Mouse (Mus musculus): ENCODE measurements around the gene Ankrd13b. TPM values are rescaled to one million over a fixed set of nuclear protein-coding genes. Genes with fewer than 3 reads are reported as not detected.

Gene Ankrd13b
- polyA plus RNA-seq, 1 experiment from 2014 or later: 50.7 TPM

DNA sequence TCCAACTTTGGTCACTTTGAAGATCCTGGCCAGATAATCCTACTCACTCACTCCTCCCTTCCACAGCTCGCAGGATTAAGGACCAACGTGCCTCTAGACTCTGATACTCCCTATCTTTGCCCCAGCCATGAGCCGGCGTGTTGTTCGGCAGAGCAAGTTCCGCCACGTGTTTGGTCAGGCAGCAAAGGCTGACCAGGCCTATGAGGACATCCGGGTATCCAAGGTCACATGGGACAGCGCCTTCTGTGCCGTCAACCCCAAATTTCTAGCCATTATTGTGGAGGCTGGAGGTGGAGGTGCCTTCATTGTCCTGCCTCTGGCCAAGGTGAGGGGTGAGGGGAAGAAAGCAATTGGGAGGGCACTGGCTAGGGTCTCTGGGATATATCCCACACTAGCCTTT lies 25.7 kb downstream of the Ankrd13b start:
- no peak overlapping the region for H3K4me3 ChIP-seq

DNA sequence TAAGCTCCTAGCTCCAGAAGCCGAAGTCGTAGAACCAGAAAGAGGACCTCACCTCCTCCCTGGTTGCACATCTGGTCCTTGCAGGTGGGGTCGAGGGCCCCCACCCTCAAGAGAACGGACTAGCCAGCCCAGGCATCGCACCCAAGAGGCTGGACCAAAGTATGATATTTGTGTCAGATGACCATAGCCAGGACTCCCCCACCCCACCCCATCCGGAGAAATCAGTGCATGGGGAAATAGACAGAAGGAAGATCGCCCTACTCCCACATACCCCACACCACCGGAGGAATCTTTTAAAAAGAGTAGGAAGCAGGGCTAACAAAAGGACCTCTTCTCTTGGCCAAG lies 26.4 kb downstream of the Ankrd13b start:
- Histone ChIP-seq H3K4me1 (replicated peaks) (peaks cover 23% of the 10 kb centered on the region), H3K4me2 (peak overlapping the region; percentile 100), H3K27me3 (peaks cover 45% of the 10 kb centered on the region), H3K9ac (peak overlapping the region; percentile 53; the same call in 1 of the 2 replicates), H3K4me3 (peak overlapping the region; percentile 60), H3K36me3 (no peaks in the 10 kb centered on the region), H3K9me3 (no peaks in the 10 kb centered on the region), H3K27ac (replicated peaks) (no peak overlapping the region)
- 51% methylated on average over 8 of the region's 8 CpGs for WGBS
- no peak for ATAC-seq (ENCODE audit: low FRiP score, low read depth)

More for the DNA sequence above, 25.7 kb downstream of the Ankrd13b start:
- WGBS: 79% methylated on average over 10 of the region's 10 CpGs
- H3K36me3 ChIP-seq: no peaks in the 10 kb centered on the region
- no peak overlapping the region for H3K27ac ChIP-seq (replicated peaks)
- H3K4me2 ChIP-seq: no peak overlapping the region
- peaks cover 45% of the 10 kb centered on the region for H3K27me3 ChIP-seq
- peaks cover 23% of the 10 kb centered on the region for H3K4me1 ChIP-seq (replicated peaks)
- H3K9ac ChIP-seq: no peak overlapping the region
- no peaks in the 10 kb centered on the region for H3K9me3 ChIP-seq
- no peak for ATAC-seq (ENCODE audit: low FRiP score, low read depth)

- Histone ChIP-seq H3K9me3 (no peaks in the 10 kb centered on the region), H3K27me3 (peaks cover 42% of the 10 kb centered on the region), H3K4me2 (peak within 1 kb of the TSS; percentile 100), H3K4me3 (peak within 1 kb of the TSS; percentile 60), H3K27ac (replicated peaks) (no peak within 1 kb of the TSS), H3K9ac (peak within 1 kb of the TSS; percentile 53), H3K36me3 (no peaks in the 10 kb centered on the region; the same call in 1 of the 2 replicates), H3K4me1 (replicated peaks) (peaks cover 17% of the 10 kb centered on the region)
- ATAC-seq (ENCODE audit: low FRiP score, low read depth): peak; percentile 56
- under 1% methylated on average over 67 of the region's 73 CpGs for WGBS
Measured at GRCm38 (mm10) chr11:77462283-77463100, 27.0 kb downstream of the Ankrd13b start, which contains the start of gene Coro6. Gene Coro6 (plus strand): TSS chr11:77462411.

DNA sequence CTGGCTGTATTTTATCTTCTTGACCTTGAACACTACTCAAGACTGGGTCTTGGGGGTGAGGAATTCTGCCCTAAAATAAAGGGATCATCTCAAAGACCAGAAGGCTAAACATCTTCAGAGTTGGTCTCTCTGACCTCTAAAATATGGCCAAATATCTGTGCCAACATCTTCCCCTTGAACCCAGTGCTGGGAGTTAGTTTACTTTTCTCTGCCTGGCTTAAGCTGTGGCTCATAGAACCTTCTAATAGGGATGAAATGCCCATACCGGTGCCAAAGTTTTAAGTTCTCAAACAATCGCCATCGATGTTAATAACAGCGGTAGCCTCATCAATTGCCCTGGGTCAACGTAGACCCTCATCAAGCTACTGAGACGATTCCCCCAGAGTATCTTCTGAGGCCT lies 27.6 kb downstream of the Ankrd13b start:
- Histone ChIP-seq H3K27ac (replicated peaks) (no peak overlapping the region), H3K36me3 (no peaks in the 10 kb centered on the region; the same call in 1 of the 2 replicates), H3K9ac (peak overlapping the region; percentile 53; the same call in 1 of the 2 replicates), H3K9me3 (no peaks in the 10 kb centered on the region), H3K4me3 (peak overlapping the region; percentile 60), H3K4me2 (peak overlapping the region; percentile 100), H3K4me1 (replicated peaks) (peaks cover 15% of the 10 kb centered on the region), H3K27me3 (peaks cover 35% of the 10 kb centered on the region)
- WGBS: 5% methylated on average over 6 of the region's 6 CpGs
- no peak for ATAC-seq (ENCODE audit: low FRiP score, low read depth)

DNA sequence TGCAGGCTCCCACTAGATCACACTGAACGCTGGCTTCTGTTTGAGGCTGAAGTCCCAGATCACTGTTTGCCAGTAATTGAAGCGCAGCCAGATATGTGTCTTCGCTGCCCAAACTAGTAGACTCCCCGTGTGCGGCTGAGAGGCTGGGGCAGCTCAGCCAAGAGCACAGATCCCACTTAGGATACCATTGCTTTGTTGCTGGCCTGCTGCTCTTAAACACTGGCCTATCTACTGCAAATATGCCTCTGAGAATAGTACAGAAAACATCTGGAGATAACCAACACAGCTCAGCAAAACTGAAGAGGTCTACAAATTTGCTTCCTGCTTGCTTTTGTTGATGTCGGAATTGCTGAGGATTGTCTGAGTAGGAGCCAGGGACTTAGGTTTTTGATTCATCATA lies 32.6 kb downstream of the Ankrd13b start:
- Histone ChIP-seq H3K36me3 (peaks cover 9% of the 10 kb centered on the region), H3K27me3 (peaks cover 9% of the 10 kb centered on the region; the same call in 1 of the 2 replicates), H3K4me1 (replicated peaks) (peaks cover 3% of the 10 kb centered on the region), H3K27ac (replicated peaks) (no peak overlapping the region), H3K4me3 (no peak overlapping the region), H3K9me3 (no peaks in the 10 kb centered on the region), H3K4me2 (no peak overlapping the region), H3K9ac (no peak overlapping the region)
- WGBS: 68% methylated on average over 6 of the region's 6 CpGs
- no peak for ATAC-seq (ENCODE audit: low FRiP score, low read depth)

DNA sequence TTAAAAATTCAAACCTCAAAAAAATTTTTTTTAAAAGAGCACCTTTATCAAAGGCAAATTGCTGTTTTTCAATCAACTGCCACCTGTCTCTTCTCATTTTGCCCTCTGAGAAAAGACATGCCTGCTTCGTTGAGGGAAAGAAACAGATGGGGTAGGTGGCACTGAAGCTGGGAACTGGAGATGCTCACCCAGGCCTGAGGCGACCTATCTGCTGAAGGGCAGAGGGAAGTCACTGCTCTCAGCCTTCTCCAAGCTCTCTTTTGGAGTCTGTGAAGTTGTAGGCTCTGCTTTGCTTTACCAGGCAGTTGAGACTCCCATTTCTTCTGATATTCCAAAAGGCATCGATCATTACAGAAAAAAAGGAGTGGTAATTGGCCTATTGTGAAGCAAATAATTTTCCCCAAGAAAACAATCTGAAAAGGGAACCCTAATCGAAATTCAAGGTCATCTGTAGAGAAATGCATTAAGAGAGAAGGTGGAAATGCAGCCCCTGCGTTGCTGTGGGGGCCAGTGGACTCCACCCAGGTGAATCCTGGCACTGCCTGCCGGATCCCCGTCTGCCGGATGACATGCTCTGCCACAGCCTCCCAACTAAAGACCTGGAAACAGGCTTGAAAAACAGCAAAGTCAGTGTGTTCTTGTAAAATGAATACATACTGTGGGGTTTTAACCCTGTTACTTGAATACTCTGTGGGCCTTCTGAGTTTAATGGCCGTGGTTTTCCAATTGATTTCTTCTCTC lies 33.5 kb downstream of the Ankrd13b start:
- H3K27ac ChIP-seq (replicated peaks): no peak overlapping the region
- H3K4me3 ChIP-seq: no peak overlapping the region
- 82% methylated on average over 9 of the region's 9 CpGs for WGBS
- no peak overlapping the region for H3K4me2 ChIP-seq
- ATAC-seq (ENCODE audit: low FRiP score, low read depth): no peak
- H3K9me3 ChIP-seq: no peaks in the 10 kb centered on the region
- no peak overlapping the region for H3K9ac ChIP-seq
- H3K4me1 ChIP-seq (replicated peaks): no peaks in the 10 kb centered on the region
- peaks cover 5% of the 10 kb centered on the region; the same call in 1 of the 2 replicates for H3K27me3 ChIP-seq
- peaks cover 9% of the 10 kb centered on the region for H3K36me3 ChIP-seq

DNA sequence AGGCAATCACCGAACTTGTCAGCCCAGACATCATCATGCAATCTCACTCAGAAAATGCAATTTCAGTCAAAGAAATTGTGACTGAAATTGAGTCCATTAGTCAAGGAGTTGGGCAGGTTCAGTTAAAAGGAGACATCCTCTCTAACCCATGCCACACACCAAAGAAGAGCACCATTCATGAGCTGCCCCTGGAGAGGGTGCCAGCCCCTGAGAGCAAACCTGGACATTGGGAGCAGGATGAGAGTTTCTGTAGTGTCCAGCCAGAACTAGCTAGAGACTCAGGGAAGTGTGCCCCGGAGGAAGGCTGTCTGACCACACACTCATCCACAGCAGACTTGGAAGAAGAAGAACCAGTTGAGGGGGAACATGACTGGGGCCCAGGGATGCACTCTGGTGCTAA lies 36.1 kb downstream of the Ankrd13b start:
- Histone ChIP-seq H3K27me3 (no peaks in the 10 kb centered on the region), H3K4me3 (no peak overlapping the region), H3K4me1 (replicated peaks) (no peaks in the 10 kb centered on the region), H3K27ac (replicated peaks) (no peak overlapping the region), H3K9ac (no peak overlapping the region), H3K4me2 (no peak overlapping the region), H3K36me3 (peaks cover 25% of the 10 kb centered on the region), H3K9me3 (no peaks in the 10 kb centered on the region)
- 99% methylated on average over 2 of the region's 2 CpGs for WGBS
- no peak for ATAC-seq (ENCODE audit: low FRiP score, low read depth)

GRCm38 (mm10) chr11:77451670-77452069 lies 37.8 kb downstream of the Ankrd13b start:
- Histone ChIP-seq H3K27ac (replicated peaks) (no peak overlapping the region), H3K9me3 (no peaks in the 10 kb centered on the region), H3K4me3 (no peak overlapping the region), H3K36me3 (peaks cover 25% of the 10 kb centered on the region), H3K4me1 (replicated peaks) (no peaks in the 10 kb centered on the region), H3K4me2 (no peak overlapping the region), H3K9ac (no peak overlapping the region), H3K27me3 (no peaks in the 10 kb centered on the region)
- no peak for ATAC-seq (ENCODE audit: low FRiP score, low read depth)
- 98% methylated on average over 2 of the region's 2 CpGs for WGBS

GRCm38 (mm10) chr11:77449224-77449623 lies 40.3 kb downstream of the Ankrd13b start:
- Histone ChIP-seq H3K4me1 (replicated peaks) (no peaks in the 10 kb centered on the region), H3K27ac (replicated peaks) (no peak overlapping the region), H3K4me3 (no peak overlapping the region), H3K9ac (no peak overlapping the region), H3K9me3 (no peaks in the 10 kb centered on the region), H3K27me3 (no peaks in the 10 kb centered on the region), H3K4me2 (no peak overlapping the region), H3K36me3 (peaks cover 19% of the 10 kb centered on the region)
- 97% methylated on average over 7 of the region's 7 CpGs for WGBS
- ATAC-seq (ENCODE audit: low FRiP score, low read depth): no peak

GRCm38 (mm10) chr11:77446628-77447041 lies 42.8 kb downstream of the Ankrd13b start:
- Histone ChIP-seq H3K27me3 (no peaks in the 10 kb centered on the region), H3K4me1 (replicated peaks) (no peaks in the 10 kb centered on the region), H3K9me3 (no peaks in the 10 kb centered on the region), H3K4me2 (no peak overlapping the region), H3K36me3 (peaks cover 30% of the 10 kb centered on the region), H3K4me3 (no peak overlapping the region), H3K9ac (no peak overlapping the region), H3K27ac (replicated peaks) (no peak overlapping the region)
- peak; percentile 59; the same call in 1 of the 2 replicates for ATAC-seq (ENCODE audit: low FRiP score, low read depth)
- WGBS: 64% methylated on average over 6 of the region's 6 CpGs

GRCm38 (mm10) chr11:77444939-77445338 lies 44.5 kb downstream of the Ankrd13b start:
- H3K9ac ChIP-seq: no peak overlapping the region
- H3K9me3 ChIP-seq: no peaks in the 10 kb centered on the region
- peaks cover 37% of the 10 kb centered on the region for H3K36me3 ChIP-seq
- 75% methylated on average over 2 of the region's 2 CpGs for WGBS
- H3K27me3 ChIP-seq: no peaks in the 10 kb centered on the region
- H3K27ac ChIP-seq (replicated peaks): no peak overlapping the region
- H3K4me2 ChIP-seq: no peak overlapping the region
- no peak for ATAC-seq (ENCODE audit: low FRiP score, low read depth)
- no peaks in the 10 kb centered on the region for H3K4me1 ChIP-seq (replicated peaks)
- H3K4me3 ChIP-seq: no peak overlapping the region

Measured in hindbrain, embryonic 15.5 days (tissue).